In genomic region chr2:104096256-104096655, GRCm38 (mm10) we compare ENCODE assay signal across 8 mouse cellular contexts. TPM values are rescaled to one million over a fixed set of nuclear protein-coding genes. Genes with fewer than 3 reads are reported as not detected.
DNase-seq lines count a peak whose midpoint lies in the region; ATAC-seq and TF ChIP-seq lines count a peak whose summit lies in the region.

No protein-coding gene starts in this region.

- TF ChIP-seq CTCF in small intestine, adult 2 months (IDR thresholded peaks at IDR 0.05; ENCODE audit: extremely low read depth, insufficient read length, insufficient replicate concordance, low read depth, low read length), result no peak

- DNase-seq in lung, postnatal 10 days, result no peak
- DNase-seq in forebrain, embryonic 10.5 days (ENCODE audit: extremely low spot score, low spot score), result no peak
- no peak for DNase-seq in limb, embryonic 14.5 days (ENCODE audit: low spot score)
- no peak for DNase-seq in right cerebral cortex, postnatal 25 days
- DNase-seq in frontal cortex, adult 2 months (ENCODE audit: extremely low spot score in 1 of 2, low spot score in 1 of 2), result no peak
- no peak for DNase-seq in embryo, embryonic 9.5 days (ENCODE audit: extremely low spot score)

- H3K4me1 ChIP-seq in lung, embryonic 16.5 days (replicated peaks; ENCODE audit: control insufficient read depth, insufficient read depth, low read length), result 0 out of 2 replicates have a peak, but pooled peaks cover 8% of the 10 kb centered on the region
- H3K4me1 ChIP-seq in forebrain, embryonic 10.5 days, result peaks cover 34% of the 10 kb centered on the region
- H3K4me1 ChIP-seq in limb, embryonic 14.5 days (ENCODE audit: control insufficient read depth, insufficient read depth, low read length), result peaks cover 4% of the 10 kb centered on the region; the same call in 1 of the 2 replicates
- peaks cover 4% of the 10 kb centered on the region; the same call in 1 of the 2 replicates for H3K4me1 ChIP-seq in small intestine, adult 2 months (ENCODE audit: control insufficient read depth, insufficient read depth, insufficient read length, low read length)

- H3K9ac ChIP-seq in lung, embryonic 16.5 days (ENCODE audit: low read length), result peak overlapping the region; percentile 68
- H3K9ac ChIP-seq in limb, embryonic 14.5 days (ENCODE audit: low read depth, low read length, severe bottlenecking), result peak overlapping the region; percentile 59

- WGBS in lung, embryonic 16.5 days, result 39% methylated on average over 10 of the region's 10 CpGs
- WGBS in forebrain, embryonic 10.5 days, result 46% methylated on average over 10 of the region's 10 CpGs
- 42% methylated on average over 10 of the region's 10 CpGs for WGBS in limb, embryonic 14.5 days
- 40% methylated on average over 10 of the region's 10 CpGs for WGBS in small intestine, adult 2 months

- H3K27me3 ChIP-seq in lung, embryonic 16.5 days (ENCODE audit: control insufficient read depth, insufficient read depth, low read depth, low read length), result no peaks in the 10 kb centered on the region
- no peaks in the 10 kb centered on the region for H3K27me3 ChIP-seq in forebrain, embryonic 10.5 days (ENCODE audit: poor library complexity, severe bottlenecking)
- no peaks in the 10 kb centered on the region for H3K27me3 ChIP-seq in limb, embryonic 14.5 days (ENCODE audit: control insufficient read depth, insufficient read depth, low read length)
- H3K27me3 ChIP-seq in small intestine, adult 2 months (ENCODE audit: control insufficient read depth, insufficient read depth, low read length), result no peaks in the 10 kb centered on the region

- ATAC-seq in lung, embryonic 16.5 days (ENCODE audit: low read depth), result no peak
- no peak for ATAC-seq in limb, embryonic 14.5 days (ENCODE audit: low FRiP score, low read depth)

- TF ChIP-seq POLR2A in limb, embryonic 14.5 days (IDR thresholded peaks at IDR 0.05; ENCODE audit: borderline replicate concordance, extremely low read depth, insufficient read depth, insufficient read length), result no peak
- no peak for TF ChIP-seq POLR2A in small intestine, adult 2 months (IDR thresholded peaks at IDR 0.05; ENCODE audit: low read depth, low read length)

- no peaks in the 10 kb centered on the region for H3K36me3 ChIP-seq in lung, embryonic 16.5 days (ENCODE audit: control insufficient read depth, insufficient read depth, low read length)
- no peaks in the 10 kb centered on the region for H3K36me3 ChIP-seq in forebrain, embryonic 10.5 days (replicated peaks)
- H3K36me3 ChIP-seq in limb, embryonic 14.5 days (ENCODE audit: control insufficient read depth, insufficient read depth, low read length), result no peaks in the 10 kb centered on the region
- H3K36me3 ChIP-seq in small intestine, adult 2 months (ENCODE audit: control insufficient read depth, insufficient read depth, low read length), result no peaks in the 10 kb centered on the region

- peak overlapping the region; percentile 68 for H3K27ac ChIP-seq in lung, embryonic 16.5 days (ENCODE audit: low read length)
- peak overlapping the region; percentile 86 for H3K27ac ChIP-seq in forebrain, embryonic 10.5 days
- 0 out of 2 replicates have a peak overlapping the region, but pooled peaks have one; percentile 33 for H3K27ac ChIP-seq in limb, embryonic 14.5 days (replicated peaks; ENCODE audit: low read depth, low read length)
- H3K27ac ChIP-seq in small intestine, adult 2 months (ENCODE audit: insufficient read depth, low read depth, low read length), result 0 out of 2 replicates have a peak overlapping the region, but pooled peaks have one; percentile 4

- peak overlapping the region; percentile 60 for H3K4me3 ChIP-seq in lung, embryonic 16.5 days (ENCODE audit: low read length)
- peak overlapping the region; percentile 60 for H3K4me3 ChIP-seq in forebrain, embryonic 10.5 days
- H3K4me3 ChIP-seq in limb, embryonic 14.5 days (replicated peaks; ENCODE audit: low read length), result peak overlapping the region; percentile 44
- peak overlapping the region; percentile 57 for H3K4me3 ChIP-seq in small intestine, adult 2 months (ENCODE audit: low read depth, low read length)

- H3K9me3 ChIP-seq in lung, embryonic 16.5 days (ENCODE audit: control insufficient read depth, low read length), result no peaks in the 10 kb centered on the region
- H3K9me3 ChIP-seq in forebrain, embryonic 10.5 days, result no peaks in the 10 kb centered on the region
- no peaks in the 10 kb centered on the region for H3K9me3 ChIP-seq in limb, embryonic 14.5 days (ENCODE audit: control insufficient read depth, low read length)

- H3K4me2 ChIP-seq in lung, embryonic 16.5 days (ENCODE audit: low read depth, low read length), result peak overlapping the region; percentile 68
- peak overlapping the region; percentile 67 for H3K4me2 ChIP-seq in limb, embryonic 14.5 days (replicated peaks; ENCODE audit: low read depth, low read length, severe bottlenecking)

RNA-seq across cellular contexts. Expression of gene Cd59a, which starts 0.7 kb away (rescaled TPM):
- 27.8 and 28.3 TPM in 2 replicates for polyA plus RNA-seq in lung, embryonic 16.5 days (2015; fragmentation: Nextera tagmentation; extraction: Ambion mirVana)
- polyA plus RNA-seq in forebrain, embryonic 10.5 days (2016; fragmentation: Nextera tagmentation; extraction: Ambion mirVana), result 19.6 and 19.9 TPM in 2 replicates
- polyA plus RNA-seq in limb, embryonic 14.5 days (2012; rRNA removed), result 8.8 and 9.9 TPM in 2 replicates
- polyA plus RNA-seq in limb, embryonic 14.5 days (2014; fragmentation: Nextera tagmentation; extraction: Ambion mirVana), result 14.4 and 17.2 TPM in 2 replicates
- 3.8 and 5.2 TPM in 2 replicates for polyA plus RNA-seq in small intestine, adult 2 months (2012; rRNA removed)
- 17.8 and 19.5 TPM in 2 replicates for polyA plus RNA-seq in frontal cortex, adult 2 months (2012; rRNA removed)

RNA-seq across cellular contexts. Expression of gene A930018P22Rik, which starts 26.3 kb away (rescaled TPM):
- polyA plus RNA-seq in lung, embryonic 16.5 days (2015; fragmentation: Nextera tagmentation; extraction: Ambion mirVana), result not detected in 2 replicates
- polyA plus RNA-seq in forebrain, embryonic 10.5 days (2016; fragmentation: Nextera tagmentation; extraction: Ambion mirVana), result not detected in 2 replicates
- polyA plus RNA-seq in limb, embryonic 14.5 days (2012; rRNA removed), result 0.10 TPM in 1 of 2 replicates, not detected in the other
- 0.23 TPM in 1 of 2 replicates, not detected in the other for polyA plus RNA-seq in limb, embryonic 14.5 days (2014; fragmentation: Nextera tagmentation; extraction: Ambion mirVana)
- polyA plus RNA-seq in small intestine, adult 2 months (2012; rRNA removed), result not detected in 2 replicates
- polyA plus RNA-seq in frontal cortex, adult 2 months (2012; rRNA removed), result 0.12 and 0.27 TPM in 2 replicates

RNA-seq across cellular contexts. Expression of gene Cd59b, which starts 26.6 kb away (rescaled TPM):
- polyA plus RNA-seq in lung, embryonic 16.5 days (2015; fragmentation: Nextera tagmentation; extraction: Ambion mirVana), result 6.7 and 9.7 TPM in 2 replicates
- polyA plus RNA-seq in forebrain, embryonic 10.5 days (2016; fragmentation: Nextera tagmentation; extraction: Ambion mirVana), result 3.4 TPM in 2 replicates
- 6.8 and 8.6 TPM in 2 replicates for polyA plus RNA-seq in limb, embryonic 14.5 days (2012; rRNA removed)
- polyA plus RNA-seq in limb, embryonic 14.5 days (2014; fragmentation: Nextera tagmentation; extraction: Ambion mirVana), result 6.0 and 6.5 TPM in 2 replicates
- polyA plus RNA-seq in small intestine, adult 2 months (2012; rRNA removed), result 0.38 and 0.50 TPM in 2 replicates
- 4.0 and 6.1 TPM in 2 replicates for polyA plus RNA-seq in frontal cortex, adult 2 months (2012; rRNA removed)

RNA-seq across cellular contexts. Expression of gene Gm10799, which starts 27.9 kb away (rescaled TPM):
- not detected in 2 replicates for polyA plus RNA-seq in lung, embryonic 16.5 days (2015; fragmentation: Nextera tagmentation; extraction: Ambion mirVana)
- not detected in 2 replicates for polyA plus RNA-seq in forebrain, embryonic 10.5 days (2016; fragmentation: Nextera tagmentation; extraction: Ambion mirVana)
- not detected in 2 replicates for polyA plus RNA-seq in limb, embryonic 14.5 days (2012; rRNA removed)
- not detected in 2 replicates for polyA plus RNA-seq in limb, embryonic 14.5 days (2014; fragmentation: Nextera tagmentation; extraction: Ambion mirVana)
- not detected in 2 replicates for polyA plus RNA-seq in small intestine, adult 2 months (2012; rRNA removed)
- not detected in 2 replicates for polyA plus RNA-seq in frontal cortex, adult 2 months (2012; rRNA removed)

RNA-seq across cellular contexts. Expression of gene Gm10912, which starts 30.6 kb away (rescaled TPM):
- polyA plus RNA-seq in lung, embryonic 16.5 days (2015; fragmentation: Nextera tagmentation; extraction: Ambion mirVana), result not detected in 2 replicates
- polyA plus RNA-seq in forebrain, embryonic 10.5 days (2016; fragmentation: Nextera tagmentation; extraction: Ambion mirVana), result not detected in 2 replicates
- 0.04 and 0.12 TPM in 2 replicates for polyA plus RNA-seq in limb, embryonic 14.5 days (2012; rRNA removed)
- polyA plus RNA-seq in limb, embryonic 14.5 days (2014; fragmentation: Nextera tagmentation; extraction: Ambion mirVana), result not detected in 2 replicates
- polyA plus RNA-seq in small intestine, adult 2 months (2012; rRNA removed), result 0.15 TPM in 1 of 2 replicates, not detected in the other
- 0.38 and 0.46 TPM in 2 replicates for polyA plus RNA-seq in frontal cortex, adult 2 months (2012; rRNA removed)

Comparison
In these comparisons a context has a peak if more than half of its experiments do, and no peak if none do; other contexts are left out.
1. H3K27ac ChIP-seq: peak in every context shown above with its lines; median percentile 86 in forebrain, embryonic 10.5 days; 68 in lung, embryonic 16.5 days; 33 in limb, embryonic 14.5 days; 4 in small intestine, adult 2 months.